Mouse (Mus musculus) forebrain, embryonic 14.5 days (tissue): ENCODE data around the gene Erich6. TPM values are rescaled to one million over a fixed set of nuclear protein-coding genes. Genes with fewer than 3 reads are reported as not detected.

Experiments
- ATAC-seq: fragments of 200-750 bp; cut with Nextera tagmentation; 2 replicates; pipeline ENCODE4 v1.8.0; 2017; ENCODE audit warnings: mild to moderate bottlenecking, moderate library complexity
- DNase-seq: peaks from one replicate; pipeline ENCODE4 v3.0.0-alpha.2; 2015; ENCODE audit warnings: low spot score
- H3K27ac ChIP-seq: fragments of 300-500 bp; sonication (generic); 2 replicates; pipeline ENCODE4 v1.5.1; 2014; ENCODE audit warnings: low read depth, mild to moderate bottlenecking, control low read depth, low read length, moderate library complexity
- H3K27me3 ChIP-seq: fragments of 300-500 bp; sonication (generic); replicated peaks from 2 replicates; pipeline ENCODE4 v1.6.1; 2014; ENCODE audit warnings: low read length, control low read depth, mixed read lengths; ENCODE audit not compliant: control insufficient read depth, insufficient read depth
- H3K36me3 ChIP-seq: fragments of 300-500 bp; sonication (generic); 2 replicates; pipeline ENCODE4 v1.6.1; 2014; ENCODE audit warnings: low read length, control low read depth; ENCODE audit not compliant: control insufficient read depth, insufficient read depth
- H3K4me1 ChIP-seq: fragments of 300-500 bp; sonication (generic); 2 replicates; pipeline ENCODE4 v1.6.1; 2014; ENCODE audit warnings: antibody characterized with exemption, low read length, control low read depth; ENCODE audit not compliant: control insufficient read depth, insufficient read depth
- H3K4me2 ChIP-seq: fragments of 300-500 bp; sonication (generic); 2 replicates; pipeline ENCODE4 v1.6.1; 2014; ENCODE audit warnings: mild to moderate bottlenecking, control low read depth, low read length
- H3K4me3 ChIP-seq: fragments of 300-500 bp; sonication (generic); 2 replicates; pipeline ENCODE4 v1.5.1; 2014; ENCODE audit warnings: low read depth, low read length, control low read depth
- H3K9ac ChIP-seq: fragments of 300-500 bp; sonication (generic); 2 replicates; pipeline ENCODE4 v1.6.1; 2014; ENCODE audit warnings: mild to moderate bottlenecking, low read length, control low read depth, moderate library complexity
- H3K9me3 ChIP-seq: fragments of 300-500 bp; sonication (generic); replicated peaks from 2 replicates; pipeline ENCODE4 v1.6.1; 2016; ENCODE audit warnings: low read length, control low read depth, mixed read lengths; ENCODE audit not compliant: control insufficient read depth
- WGBS: fragments of 180-500 bp; shearing (Covaris S2); extraction: QIAGEN DNeasy Blood & Tissue Kit; methylation state at CpG from one replicate; pipeline ENCODE4 v1.1.7; 2014; 5-methylcytosine and 5-hydroxymethylcytosine counted together
- polyA plus RNA-seq: library from polyadenylated mRNA; unstranded; fragments of >200 nt; fragmentation: Nextera tagmentation; extraction: Ambion mirVana; gene quantifications from 2 replicates; pipeline ENCODE4 v1.2.1, GENCODE M21; 2014

The Erich6 gene
- polyA plus RNA-seq, 1 experiment from 2014 or later = 0.13 TPM

DNA sequence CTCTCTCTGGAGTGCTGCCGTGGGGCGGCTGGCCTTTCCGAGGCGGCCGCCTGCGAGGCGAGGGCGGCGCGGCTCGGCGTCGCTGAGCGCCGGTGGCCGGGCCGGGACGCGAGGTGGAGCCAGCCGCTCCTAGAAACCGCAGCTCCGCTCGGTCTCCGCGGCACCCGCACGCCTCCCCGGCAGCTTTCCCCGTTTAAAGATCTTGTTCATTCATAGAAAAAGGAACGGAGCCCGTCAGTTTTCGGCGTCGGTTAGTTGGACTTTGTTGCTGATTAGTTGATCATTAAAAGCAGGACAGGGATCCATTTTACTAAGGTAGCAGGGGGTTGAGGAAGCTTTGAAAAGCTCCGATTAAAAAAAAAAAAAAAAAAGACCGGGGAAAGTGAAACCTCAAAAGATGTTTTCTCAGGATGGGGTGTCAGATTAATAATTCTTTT lies 59.9 kb downstream of the Erich6 start:
- Histone ChIP-seq H3K4me1 (no peaks in the 10 kb centered on the region), H3K9me3 (no peaks in the 10 kb centered on the region), H3K27me3 (no peaks in the 10 kb centered on the region), H3K27ac (peak overlapping the region; percentile 100), H3K36me3 (peaks cover 5% of the 10 kb centered on the region; the same call in 1 of the 2 replicates), H3K9ac (peak overlapping the region; percentile 99), H3K4me3 (peak overlapping the region; percentile 87), H3K4me2 (peak overlapping the region; percentile 55)
- ATAC-seq (peak; percentile 77), DNase-seq (peak; percentile 58)
- under 1% methylated on average over 36 of the region's 36 CpGs for WGBS

DNA sequence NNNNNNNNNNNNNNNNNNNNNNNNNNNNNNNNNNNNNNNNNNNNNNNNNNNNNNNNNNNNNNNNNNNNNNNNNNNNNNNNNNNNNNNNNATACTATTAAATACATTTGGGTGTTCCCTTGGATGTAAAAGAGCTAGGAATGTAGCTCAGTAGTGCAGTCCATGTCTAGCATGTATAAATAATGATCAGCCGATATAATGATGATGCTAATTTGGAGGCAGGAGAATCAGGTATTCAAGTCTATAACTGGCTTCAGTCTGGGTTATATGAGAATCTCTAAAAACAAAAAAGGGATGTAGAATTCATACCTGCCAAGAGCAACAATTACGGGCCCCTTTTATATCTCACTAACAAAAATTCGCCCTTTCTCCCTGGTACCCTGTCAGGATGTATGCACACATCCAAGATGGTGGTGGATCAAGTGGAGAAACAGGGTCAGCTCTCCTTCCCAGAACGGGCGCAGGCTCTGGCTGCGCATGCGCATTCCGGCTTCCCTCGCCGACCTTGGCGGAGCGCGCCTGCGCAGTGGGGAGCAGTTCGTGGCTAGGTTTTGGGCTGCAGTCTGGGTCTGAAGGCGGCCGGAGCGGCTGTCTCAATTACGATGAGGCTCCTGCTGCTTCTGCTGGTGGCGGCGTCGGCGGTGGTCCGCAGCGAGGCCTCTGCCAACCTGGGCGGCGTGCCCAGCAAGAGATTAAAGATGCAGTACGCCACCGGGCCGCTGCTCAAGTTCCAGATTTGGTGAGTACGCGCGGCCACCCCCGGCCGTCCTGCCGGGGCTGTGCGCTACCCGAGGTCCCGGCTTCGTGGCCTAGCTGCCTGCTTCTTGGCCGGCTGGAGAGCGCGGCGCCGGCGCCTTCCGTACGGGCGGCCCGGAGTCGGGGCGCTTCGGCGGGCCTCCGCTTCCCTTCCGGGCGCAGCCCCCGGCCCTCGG lies 60.6 kb downstream of the Erich6 start, which contains the start of gene Selenot:
Selenot (plus strand) TSS at position 500 of the 930 bp plus-strand sequence.
- Histone ChIP-seq H3K9ac (peak within 1 kb of the TSS; percentile 99), H3K27me3 (no peaks in the 10 kb centered on the region), H3K4me1 (no peaks in the 10 kb centered on the region), H3K9me3 (no peaks in the 10 kb centered on the region), H3K4me2 (peak within 1 kb of the TSS; percentile 55), H3K36me3 (peaks cover 5% of the 10 kb centered on the region; the same call in 1 of the 2 replicates), H3K27ac (peak within 1 kb of the TSS; percentile 100), H3K4me3 (peak within 1 kb of the TSS; percentile 87)
- WGBS = 1% methylated on average over 59 of the region's 59 CpGs
- ATAC-seq (peak; percentile 95), DNase-seq (peak; percentile 97)

DNA sequence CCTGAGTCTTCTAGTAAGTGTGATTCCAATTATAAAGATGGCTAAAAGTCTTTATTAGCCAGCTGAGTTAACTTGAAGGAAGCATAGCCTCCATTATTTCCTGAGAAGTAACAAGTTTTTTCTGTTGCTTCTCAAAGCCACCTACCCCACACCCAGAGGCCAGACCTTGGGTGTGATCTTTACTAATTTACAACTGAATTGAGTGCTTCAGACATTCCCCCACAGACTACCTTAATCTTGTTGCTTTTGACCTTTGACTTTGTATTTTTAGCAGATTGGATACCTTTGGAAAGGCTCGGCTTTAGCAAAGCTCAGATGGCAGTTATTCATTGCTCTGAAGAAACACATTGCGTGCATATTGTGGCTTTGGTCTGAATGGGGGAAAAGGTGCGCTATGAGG lies 66.2 kb downstream of the Erich6 start:
- H3K4me2 ChIP-seq = no peak overlapping the region
- DNase-seq (no peak), ATAC-seq (no peak)
- no peak overlapping the region for H3K27ac ChIP-seq
- no peak overlapping the region for H3K4me3 ChIP-seq
- no peaks in the 10 kb centered on the region for H3K36me3 ChIP-seq
- 92% methylated on average over 3 of the region's 3 CpGs for WGBS
- H3K9me3 ChIP-seq = no peaks in the 10 kb centered on the region
- H3K9ac ChIP-seq = no peak overlapping the region
- H3K4me1 ChIP-seq = no peaks in the 10 kb centered on the region
- no peaks in the 10 kb centered on the region for H3K27me3 ChIP-seq

Other genes starting within 250 kb of the Erich6 start
- gene Tsc22d2, start 222.5 kb downstream of the Erich6 start, polyA plus RNA-seq = 9.2 and 9.7 TPM in 2 replicates
- gene Eif2a, start 111.4 kb downstream of the Erich6 start, polyA plus RNA-seq = 54.9 and 56.0 TPM in 2 replicates
- gene Serp1, start 111.3 kb downstream of the Erich6 start, polyA plus RNA-seq = 95.1 and 97.4 TPM in 2 replicates
- gene Selenot, start 60.6 kb downstream of the Erich6 start, polyA plus RNA-seq = 25.7 and 30.3 TPM in 2 replicates
- 6.9 and 7.6 TPM in 2 replicates for gene Siah2, start 55.2 kb upstream of the Erich6 start, polyA plus RNA-seq
- 0.13 TPM in 1 of 2 replicates, not detected in the other for gene Mindy4b-ps, start 185.1 kb upstream of the Erich6 start, polyA plus RNA-seq
- gene Clrn1, start 248.1 kb upstream of the Erich6 start, polyA plus RNA-seq = 0.51 and 0.93 TPM in 2 replicates